Mouse (Mus musculus): ENCODE data around the gene Henmt1.

- TF ChIP-seq GATA1 (IDR thresholded peaks at IDR 0.05; ENCODE audit: low read length) (no peak), TAL1 (IDR thresholded peaks at IDR 0.05; ENCODE audit: low read length) (no peak)
Observed at GRCm38 (mm10) chr3:108938691-108939090, 982 bp upstream of the Henmt1 start.
